In genomic region chr17:71160244-71160995, GRCm38 (mm10) we compare ENCODE assay signal across 18 mouse cellular contexts. TPM values are rescaled to one million over a fixed set of nuclear protein-coding genes. Genes with fewer than 3 reads are reported as not detected.
DNase-seq lines count a peak whose midpoint lies in the region; ATAC-seq and TF ChIP-seq lines count a peak whose summit lies in the region.
"Had no signal": no experiment of that assay in that cellular context is flagged by ENCODE, and none has a peak within 500 bp of the region (broad histone marks: within the 10 kb centered on the region; RNA-seq: fewer than 3 reads in every experiment).

No protein-coding gene starts in this region.

- H3K9me3 ChIP-seq in kidney, embryonic 15.5 days (replicated peaks): no peaks in the 10 kb centered on the region
- H3K9me3 ChIP-seq in embryonic facial prominence, embryonic 11.5 days (replicated peaks; ENCODE audit: control insufficient read depth, low read length): no peaks in the 10 kb centered on the region
- H3K9me3 ChIP-seq in limb, embryonic 14.5 days (ENCODE audit: control insufficient read depth, low read length): no peaks in the 10 kb centered on the region
- no peaks in the 10 kb centered on the region for H3K9me3 ChIP-seq in heart, embryonic 12.5 days (replicated peaks)

- peak overlapping the region; percentile 82 for H3K27ac ChIP-seq in kidney, embryonic 15.5 days
- peak overlapping the region; percentile 68 for H3K27ac ChIP-seq in embryonic facial prominence, embryonic 11.5 days (replicated peaks; ENCODE audit: low read depth, low read length)
- peak overlapping the region; percentile 79; the same call in 1 of the 2 replicates for H3K27ac ChIP-seq in limb, embryonic 14.5 days (replicated peaks; ENCODE audit: low read depth, low read length)
- no peak overlapping the region for H3K27ac ChIP-seq in heart, embryonic 12.5 days (ENCODE audit: poor library complexity, severe bottlenecking)
- H3K27ac ChIP-seq: gastrocnemius, adult 2 months had no signal

- H3K9ac ChIP-seq in kidney, embryonic 15.5 days: no peak overlapping the region
- H3K9ac ChIP-seq in embryonic facial prominence, embryonic 11.5 days (replicated peaks; ENCODE audit: low read length): no peak overlapping the region
- no peak overlapping the region; the same call in 1 of the 2 replicates for H3K9ac ChIP-seq in limb, embryonic 14.5 days (ENCODE audit: low read depth, low read length, severe bottlenecking)
- H3K9ac ChIP-seq in heart, embryonic 12.5 days: no peak overlapping the region

- no peak overlapping the region for H3K4me3 ChIP-seq in kidney, embryonic 15.5 days (replicated peaks)
- no peak overlapping the region for H3K4me3 ChIP-seq in embryonic facial prominence, embryonic 11.5 days (ENCODE audit: low read depth, low read length)
- H3K4me3 ChIP-seq in limb, embryonic 14.5 days (replicated peaks; ENCODE audit: low read length): no peak overlapping the region
- H3K4me3 ChIP-seq in heart, embryonic 12.5 days: no peak overlapping the region
- H3K4me3 ChIP-seq: gastrocnemius, adult 2 months had no signal

- no peak for TF ChIP-seq POLR2A in limb, embryonic 14.5 days (IDR thresholded peaks at IDR 0.05; ENCODE audit: borderline replicate concordance, extremely low read depth, insufficient read depth, insufficient read length)

- no peaks in the 10 kb centered on the region for H3K27me3 ChIP-seq in kidney, embryonic 15.5 days
- H3K27me3 ChIP-seq in embryonic facial prominence, embryonic 11.5 days (ENCODE audit: control insufficient read depth, insufficient read depth, low read length): no peaks in the 10 kb centered on the region
- H3K27me3 ChIP-seq in limb, embryonic 14.5 days (ENCODE audit: control insufficient read depth, insufficient read depth, low read length): no peaks in the 10 kb centered on the region
- H3K27me3 ChIP-seq in heart, embryonic 12.5 days (replicated peaks): no peaks in the 10 kb centered on the region

- peaks cover 29% of the 10 kb centered on the region for H3K4me1 ChIP-seq in kidney, embryonic 15.5 days
- H3K4me1 ChIP-seq in embryonic facial prominence, embryonic 11.5 days (ENCODE audit: control insufficient read depth, insufficient read depth, low read length): peaks cover 5% of the 10 kb centered on the region
- H3K4me1 ChIP-seq in limb, embryonic 14.5 days (ENCODE audit: control insufficient read depth, insufficient read depth, low read length): peaks cover 17% of the 10 kb centered on the region
- peaks cover 13% of the 10 kb centered on the region; the same call in 1 of the 2 replicates for H3K4me1 ChIP-seq in heart, embryonic 12.5 days (replicated peaks)

- no peak overlapping the region for H3K4me2 ChIP-seq in kidney, embryonic 15.5 days
- H3K4me2 ChIP-seq in embryonic facial prominence, embryonic 11.5 days (ENCODE audit: low read depth, low read length): no peak overlapping the region
- no peak overlapping the region for H3K4me2 ChIP-seq in limb, embryonic 14.5 days (replicated peaks; ENCODE audit: low read depth, low read length, severe bottlenecking)
- no peak overlapping the region for H3K4me2 ChIP-seq in heart, embryonic 12.5 days

- WGBS in kidney, embryonic 15.5 days: 97% methylated on average over 8 of the region's 8 CpGs
- WGBS in embryonic facial prominence, embryonic 11.5 days: 91% methylated on average over 8 of the region's 8 CpGs
- WGBS in limb, embryonic 14.5 days: 87% methylated on average over 8 of the region's 8 CpGs
- 89% methylated on average over 8 of the region's 8 CpGs for WGBS in heart, embryonic 12.5 days

- DNase-seq in kidney, adult 8-10 months: no peak
- DNase-seq in 416B (ENCODE audit: low read depth): peak; percentile 28
- DNase-seq in embryonic facial prominence, embryonic 11.5 days (ENCODE audit: low spot score): no peak
- DNase-seq in limb, embryonic 14.5 days (ENCODE audit: low spot score): no peak
- DNase-seq in urinary bladder, postnatal 10 days (ENCODE audit: low spot score): no peak
- no peak for DNase-seq in gastrocnemius, postnatal 36 days
- DNase-seq: adrenal gland, adult 2 months; B cell, adult 2 months; cerebellum, adult 11-12 months; cerebellum, postnatal 36 days; gastrocnemius, adult 2 months; heart, postnatal 36 days; layer of hippocampus, postnatal 36 days; left cerebral cortex, postnatal 4 days; lung, adult 18-20 months; thymus, postnatal 36 days had no signal

- ATAC-seq in kidney, embryonic 15.5 days (replicated peaks; ENCODE audit: low FRiP score): no peak
- ATAC-seq in embryonic facial prominence, embryonic 11.5 days (replicated peaks; ENCODE audit: insufficient number of reproducible peaks, low FRiP score, low TSS enrichment, low read depth): no peak
- no peak for ATAC-seq in limb, embryonic 14.5 days (ENCODE audit: low FRiP score, low read depth)
- no peak for ATAC-seq in heart, embryonic 12.5 days (ENCODE audit: insufficient number of reproducible peaks, low FRiP score)

- H3K36me3 ChIP-seq in kidney, embryonic 15.5 days: no peaks in the 10 kb centered on the region
- H3K36me3 ChIP-seq in embryonic facial prominence, embryonic 11.5 days (replicated peaks; ENCODE audit: control insufficient read depth, insufficient read depth, low read depth, low read length): no peaks in the 10 kb centered on the region
- H3K36me3 ChIP-seq in limb, embryonic 14.5 days (ENCODE audit: control insufficient read depth, insufficient read depth, low read length): no peaks in the 10 kb centered on the region
- no peaks in the 10 kb centered on the region for H3K36me3 ChIP-seq in heart, embryonic 12.5 days

- intact Hi-C loops in gastrocnemius, postnatal 36 days (cut with DNase I): no loop called here

RNA-seq across cellular contexts. Expression of gene Lpin2, which starts 21.9 kb away (rescaled TPM):
- polyA plus RNA-seq in kidney, embryonic 15.5 days (2015; fragmentation: Nextera tagmentation; extraction: Ambion mirVana): 70.7 and 75.3 TPM in 2 replicates
- polyA plus RNA-seq in embryonic facial prominence, embryonic 11.5 days (2014; fragmentation: Nextera tagmentation; extraction: Ambion mirVana): 46.3 and 49.4 TPM in 2 replicates
- 31.4 and 31.5 TPM in 2 replicates for polyA plus RNA-seq in limb, embryonic 14.5 days (2012; rRNA removed)
- polyA plus RNA-seq in limb, embryonic 14.5 days (2014; fragmentation: Nextera tagmentation; extraction: Ambion mirVana): 36.1 and 40.8 TPM in 2 replicates
- total RNA-seq in gastrocnemius, postnatal 36 days (2021): 1 to 10 TPM; 2.6 to 3.5 TPM
- polyA plus RNA-seq in heart, embryonic 12.5 days (2016; fragmentation: Nextera tagmentation; extraction: Ambion mirVana): 22.1 and 23.8 TPM in 2 replicates
